Mouse (Mus musculus) CH12.LX (cell line): ENCODE results near the gene Zmpste24.

Experiments used
- CTCF ChIP-seq, 2 experiments: IDR thresholded peaks in 1 of 2; conservative IDR thresholded peaks in 1 of 2; 2 replicates each; pipeline ENCODE4 v1.5.1; 2011 to 2012; ENCODE audit warnings: low read depth in 2 of 2, low read length in 2 of 2, improper control_type of control experiment in 1 of 2, inconsistent platforms in 1 of 2, mild to moderate bottlenecking in 1 of 2, moderate library complexity in 1 of 2
- ELF1 ChIP-seq: IDR thresholded peaks from 2 replicates; pipeline ENCODE4 v1.6.1; 2014; ENCODE audit warnings: low read depth, mild to moderate bottlenecking, inconsistent platforms, low read length, improper control_type of control experiment
- EP300 ChIP-seq: IDR thresholded peaks from 2 replicates; pipeline ENCODE4 v1.6.1; 2011; ENCODE audit warnings: low read length, improper control_type of control experiment
- GABPA ChIP-seq: IDR thresholded peaks from 2 replicates; pipeline ENCODE4 v1.6.1; 2012; ENCODE audit warnings: low read depth, low read length, improper control_type of control experiment, inconsistent platforms; ENCODE audit not compliant: insufficient replicate concordance
- MAFK ChIP-seq: IDR thresholded peaks from 2 replicates; pipeline ENCODE4 v1.6.1; 2011; ENCODE audit warnings: low read length, improper control_type of control experiment; ENCODE audit not compliant: insufficient replicate concordance
- PAX5 ChIP-seq: IDR thresholded peaks from 2 replicates; pipeline ENCODE4 v1.6.1; 2012; ENCODE audit warnings: low read length, inconsistent platforms, mixed read lengths
- POLR2A ChIP-seq: IDR thresholded peaks from 2 replicates; pipeline ENCODE4 v1.6.1; 2011; ENCODE audit warnings: low read depth, mild to moderate bottlenecking, improper control_type of control experiment, low read length
- ZC3H11A ChIP-seq: IDR thresholded peaks from 2 replicates; pipeline ENCODE4 v1.6.1; 2012; ENCODE audit warnings: low read depth, mild to moderate bottlenecking, inconsistent platforms, low read length, improper control_type of control experiment

DNA sequence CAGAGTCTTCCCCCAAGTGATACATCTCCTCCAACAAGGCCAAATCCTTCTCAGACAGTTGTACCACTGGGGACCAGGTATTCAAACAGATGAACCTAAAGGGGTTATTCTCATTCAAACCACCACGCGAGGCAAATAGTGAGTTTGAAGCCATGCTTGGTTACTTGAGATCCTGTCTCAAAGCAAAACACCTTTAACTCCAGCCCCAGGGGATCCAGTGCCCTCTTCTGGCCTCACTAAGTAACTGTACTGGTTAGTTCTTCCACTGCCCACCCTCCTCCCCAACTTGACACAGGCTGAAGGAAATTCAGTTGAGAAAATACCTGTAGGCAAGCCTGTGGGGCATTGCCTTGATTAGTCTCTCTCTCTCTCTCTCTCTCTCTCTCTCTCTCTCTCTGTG is 65.0 kb downstream of the Zmpste24 start:
- TF ChIP-seq CTCF (conservative IDR thresholded peaks at IDR 0.05 in 1 of 2, IDR thresholded peaks at IDR 0.05 in 1 of 2; ENCODE audit: low read depth in 2 of 2, low read length in 2 of 2) (peak in 1 of 2 experiments; percentile 66; a peak in 3 of 4 replicates), ELF1 (no peak), EP300 (no peak), ZC3H11A (no peak), MAFK (no peak), GABPA (no peak), PAX5 (no peak), POLR2A (no peak)
